9 mouse cellular contexts compared by ENCODE assay signal in genomic region chr12:98733165-98733564, GRCm38 (mm10). TPM values are rescaled to one million over a fixed set of nuclear protein-coding genes. Genes with fewer than 3 reads are reported as not detected.
DNase-seq lines count a peak whose midpoint lies in the region; ATAC-seq lines count a peak whose summit lies in the region.
"Had no signal": no experiment of that assay in that cellular context is flagged by ENCODE, and none has a peak within 500 bp of the region (broad histone marks: within the 10 kb centered on the region; RNA-seq: fewer than 3 reads in every experiment).

No protein-coding gene starts in this region.

- DNase-seq in heart, postnatal 14 days = no peak
- peak; percentile 24 for DNase-seq in MEL-GATA-1-ER (ENCODE audit: extremely low read depth, low read depth)
- no peak for DNase-seq in embryo, embryonic 9.5 days (ENCODE audit: extremely low spot score)
- no peak for DNase-seq in urinary bladder, postnatal 14 days (ENCODE audit: low spot score)
- DNase-seq: gastrocnemius, postnatal 25 days had no signal

- ATAC-seq in heart, embryonic 16.5 days (replicated peaks; ENCODE audit: extremely low read depth, insufficient read depth, low FRiP score) = no peak
- no peak for ATAC-seq in hindbrain, embryonic 15.5 days (ENCODE audit: low FRiP score, low read depth)
- no peak for ATAC-seq in midbrain, embryonic 12.5 days (ENCODE audit: low FRiP score, low read depth)
- ATAC-seq in granulocyte monocyte progenitor cell, adult 5-6 weeks (replicated peaks; ENCODE audit: poor library complexity, severe bottlenecking) = no peak

- H3K27me3 ChIP-seq in heart, embryonic 16.5 days (ENCODE audit: control insufficient read depth, insufficient read depth, low read length) = no peaks in the 10 kb centered on the region
- 0 out of 2 replicates have a peak, but pooled peaks cover 4% of the 10 kb centered on the region for H3K27me3 ChIP-seq in hindbrain, embryonic 15.5 days
- H3K27me3 ChIP-seq in midbrain, embryonic 12.5 days = peaks cover 5% of the 10 kb centered on the region

- H3K9ac ChIP-seq in heart, embryonic 16.5 days (ENCODE audit: low read length) = no peak overlapping the region
- H3K9ac ChIP-seq in hindbrain, embryonic 15.5 days = peak overlapping the region; percentile 72
- peak overlapping the region; percentile 29; the same call in 1 of the 2 replicates for H3K9ac ChIP-seq in midbrain, embryonic 12.5 days (replicated peaks)

- H3K27ac ChIP-seq in heart, embryonic 16.5 days (ENCODE audit: low read length) = no peak overlapping the region
- no peak overlapping the region for H3K27ac ChIP-seq in hindbrain, embryonic 15.5 days (replicated peaks)
- no peak overlapping the region for H3K27ac ChIP-seq in midbrain, embryonic 12.5 days (replicated peaks)

- H3K36me3 ChIP-seq in heart, embryonic 16.5 days (ENCODE audit: control insufficient read depth, insufficient read depth) = peaks cover 3% of the 10 kb centered on the region; the same call in 1 of the 2 replicates
- H3K36me3 ChIP-seq in hindbrain, embryonic 15.5 days = no peaks in the 10 kb centered on the region
- H3K36me3 ChIP-seq in midbrain, embryonic 12.5 days = 0 out of 2 replicates have a peak, but pooled peaks cover 10% of the 10 kb centered on the region

- peaks cover 22% of the 10 kb centered on the region for H3K4me1 ChIP-seq in heart, embryonic 16.5 days (ENCODE audit: control insufficient read depth, insufficient read depth, low read length)
- peaks cover 33% of the 10 kb centered on the region for H3K4me1 ChIP-seq in hindbrain, embryonic 15.5 days (replicated peaks)
- H3K4me1 ChIP-seq in midbrain, embryonic 12.5 days = peaks cover 28% of the 10 kb centered on the region

- H3K4me3 ChIP-seq in heart, embryonic 16.5 days (ENCODE audit: low read length) = peak overlapping the region; percentile 89
- H3K4me3 ChIP-seq in hindbrain, embryonic 15.5 days = peak overlapping the region; percentile 63
- H3K4me3 ChIP-seq in midbrain, embryonic 12.5 days = peak overlapping the region; percentile 63

- H3K9me3 ChIP-seq in heart, embryonic 16.5 days (replicated peaks; ENCODE audit: control insufficient read depth, low read length) = no peaks in the 10 kb centered on the region
- H3K9me3 ChIP-seq in hindbrain, embryonic 15.5 days = no peaks in the 10 kb centered on the region
- H3K9me3 ChIP-seq in midbrain, embryonic 12.5 days = no peaks in the 10 kb centered on the region

- 69% methylated on average over 3 of the region's 3 CpGs for WGBS in heart, embryonic 16.5 days
- WGBS in hindbrain, embryonic 15.5 days = 71% methylated on average over 3 of the region's 3 CpGs
- WGBS in midbrain, embryonic 12.5 days = 78% methylated on average over 3 of the region's 3 CpGs

- peak overlapping the region; percentile 79 for H3K4me2 ChIP-seq in heart, embryonic 16.5 days (ENCODE audit: low read depth, low read length)
- H3K4me2 ChIP-seq in hindbrain, embryonic 15.5 days = peak overlapping the region; percentile 78
- H3K4me2 ChIP-seq in midbrain, embryonic 12.5 days (replicated peaks) = peak overlapping the region; percentile 82

- intact Hi-C loops in heart, postnatal 14 days (cut with DNase I) = no loop called here

RNA-seq across cellular contexts. Expression of gene Ptpn21, which starts 4.0 kb away (rescaled TPM):
- polyA plus RNA-seq in heart, embryonic 16.5 days (2015; fragmentation: Nextera tagmentation; extraction: Ambion mirVana) = 8.6 and 10.5 TPM in 2 replicates
- total RNA-seq in heart, postnatal 14 days (2021) = 10 to 100 TPM; 21.6 to 22.5 TPM
- 4.1 and 5.9 TPM in 2 replicates for polyA plus RNA-seq in hindbrain, embryonic 15.5 days (2015; fragmentation: Nextera tagmentation; extraction: Ambion mirVana)
- polyA plus RNA-seq in midbrain, embryonic 12.5 days (2016; fragmentation: Nextera tagmentation; extraction: Ambion mirVana) = 9.3 and 9.8 TPM in 2 replicates
- total RNA-seq in granulocyte monocyte progenitor cell, adult 5-6 weeks (2014; fragmentation: Nextera tagmentation) = 4.7 and 7.8 TPM in 2 replicates
- 2.7 and 3.2 TPM in 2 replicates for total RNA-seq in granulocyte monocyte progenitor cell, adult 5-6 weeks (2017)

RNA-seq across cellular contexts. Expression of gene Zc3h14, which starts 13.6 kb away (rescaled TPM):
- polyA plus RNA-seq in heart, embryonic 16.5 days (2015; fragmentation: Nextera tagmentation; extraction: Ambion mirVana) = 87.2 and 95.9 TPM in 2 replicates
- total RNA-seq in heart, postnatal 14 days (2021) = 10 to 100 TPM; 60.3 to 64.3 TPM
- 103 and 109 TPM in 2 replicates for polyA plus RNA-seq in hindbrain, embryonic 15.5 days (2015; fragmentation: Nextera tagmentation; extraction: Ambion mirVana)
- polyA plus RNA-seq in midbrain, embryonic 12.5 days (2016; fragmentation: Nextera tagmentation; extraction: Ambion mirVana) = 157 and 161 TPM in 2 replicates
- 123 and 138 TPM in 2 replicates for total RNA-seq in granulocyte monocyte progenitor cell, adult 5-6 weeks (2014; fragmentation: Nextera tagmentation)
- 99.0 and 116 TPM in 2 replicates for total RNA-seq in granulocyte monocyte progenitor cell, adult 5-6 weeks (2017)
